Mouse (Mus musculus) cerebellum, adult 11 months (tissue): ENCODE data around the gene Napepld.
A peak's percentile ranks its signal among the peaks of the same experiment; 100 is the strongest.
"Not testable (repeated sequence)": the region's sequence is repeated elsewhere in the genome, so short reads cannot be mapped to it uniquely, and the experiment has no call there.

Experiments used
- DNase-seq: peaks from one replicate; pipeline ENCODE4 v3.0.0; 2022

Napepld gene

GRCm38 (mm10) chr5:21701351-21702008 is at the start of gene Napepld:
Gene Napepld (minus strand): TSS chr5:21701396.
- peak; percentile 99 for DNase-seq

- DNase-seq, result no peak
Observed at GRCm38 (mm10) chr5:21745966-21746365, 44.8 kb upstream of the Napepld start.

- DNase-seq, result no peak
Observed at GRCm38 (mm10) chr5:21744651-21745050, 43.5 kb upstream of the Napepld start.

- DNase-seq, result no peak
Observed at GRCm38 (mm10) chr5:21743606-21744005, 42.4 kb upstream of the Napepld start.

GRCm38 (mm10) chr5:21739881-21740280 is 38.7 kb upstream of the Napepld start:
- no peak for DNase-seq

- no peak for DNase-seq
Observed at GRCm38 (mm10) chr5:21739120-21739519, 37.9 kb upstream of the Napepld start.

- no peak for DNase-seq
Observed at GRCm38 (mm10) chr5:21737620-21738019, 36.4 kb upstream of the Napepld start.

- peak; percentile 86 for DNase-seq
Observed at GRCm38 (mm10) chr5:21736956-21737585, 35.9 kb upstream of the Napepld start, which contains the start of gene Pmpcb. Gene Pmpcb (plus strand): TSS chr5:21737141.

- DNase-seq, result no peak
Observed at GRCm38 (mm10) chr5:21736046-21736445, 34.9 kb upstream of the Napepld start.

GRCm38 (mm10) chr5:21735584-21735983 is 34.4 kb upstream of the Napepld start:
- peak; percentile 26 for DNase-seq

- no peak for DNase-seq
Observed at GRCm38 (mm10) chr5:21735100-21735499, 33.9 kb upstream of the Napepld start.

- DNase-seq, result peak; percentile 16
Observed at GRCm38 (mm10) chr5:21732930-21733329, 31.7 kb upstream of the Napepld start.

GRCm38 (mm10) chr5:21732177-21732911 is 31.1 kb upstream of the Napepld start:
- no peak for DNase-seq

- no peak for DNase-seq
Observed at GRCm38 (mm10) chr5:21729107-21729506, 27.9 kb upstream of the Napepld start.

- DNase-seq, result no peak
Observed at GRCm38 (mm10) chr5:21724872-21725271, 23.7 kb upstream of the Napepld start.

- DNase-seq, result no peak
Observed at GRCm38 (mm10) chr5:21724427-21724826, 23.2 kb upstream of the Napepld start.

GRCm38 (mm10) chr5:21719209-21719608 is 18.0 kb upstream of the Napepld start:
- no peak for DNase-seq

GRCm38 (mm10) chr5:21718546-21718945 is 17.4 kb upstream of the Napepld start:
- DNase-seq, result no peak

GRCm38 (mm10) chr5:21717165-21717715 is 16.0 kb upstream of the Napepld start:
- DNase-seq, result no peak

- DNase-seq, result no peak
Observed at GRCm38 (mm10) chr5:21714447-21714846, 13.3 kb upstream of the Napepld start.

- no peak for DNase-seq
Observed at GRCm38 (mm10) chr5:21712127-21712715, 11.0 kb upstream of the Napepld start.

GRCm38 (mm10) chr5:21708011-21708410 is 6.8 kb upstream of the Napepld start:
- not testable (repeated sequence) for DNase-seq

- no peak for DNase-seq
Observed at GRCm38 (mm10) chr5:21706546-21706945, 5.3 kb upstream of the Napepld start.
